Mouse (Mus musculus) bone marrow, adult 2 months (tissue): ENCODE data around the gene Dnajc14. TPM values are rescaled to one million over a fixed set of nuclear protein-coding genes. Genes with fewer than 3 reads are reported as not detected.
A peak's percentile ranks its signal among the peaks of the same experiment; 100 is the strongest.

Source experiments
- H3K27ac ChIP-seq: fragments of 200-500 bp; 2 replicates; pipeline ENCODE4 v1.5.1; 2012; ENCODE audit warnings: low read depth, mild to moderate bottlenecking, control low read depth, inconsistent platforms, low read length; ENCODE audit not compliant: control insufficient read depth, poor library complexity, insufficient read depth
- H3K4me1 ChIP-seq: fragments of 200-500 bp; 2 replicates; pipeline ENCODE4 v1.6.1; 2011; ENCODE audit warnings: low read length; ENCODE audit not compliant: control insufficient read depth, insufficient read depth
- H3K4me3 ChIP-seq: fragments of 200-500 bp; replicated peaks from 2 replicates; pipeline ENCODE3; 2011; ENCODE audit warnings: mild to moderate bottlenecking, low read depth, low read length, control low read depth; ENCODE audit not compliant: control insufficient read depth
- CTCF ChIP-seq: fragments of 200-500 bp; IDR thresholded peaks from 2 replicates; pipeline ENCODE4 v1.5.1; 2011; ENCODE audit warnings: low read length, control low read depth; ENCODE audit not compliant: control insufficient read depth, insufficient read depth
- POLR2A ChIP-seq: fragments of 200-500 bp; IDR thresholded peaks from 2 replicates; pipeline ENCODE4 v1.6.1; 2011; ENCODE audit warnings: low read depth, mild to moderate bottlenecking, control low read depth, low read length, borderline replicate concordance; ENCODE audit not compliant: control insufficient read depth
- WGBS: fragments of 180-500 bp; shearing (Covaris S2); methylation state at CpG from one replicate; pipeline ENCODE4 v1.1.7; 2018; 5-methylcytosine and 5-hydroxymethylcytosine counted together
- polyA plus RNA-seq: library from polyadenylated mRNA; stranded (reverse); fragments of >200 nt; gene quantifications from 2 replicates; pipeline ENCODE4 v1.2.4, GENCODE M21; 2011; ENCODE audit warnings: low replicate concordance; ENCODE audit not compliant: missing spikeins, insufficient read depth, insufficient read length

Dnajc14 gene
- polyA plus RNA-seq, 1 experiment = 20.7 TPM

GRCm38 (mm10) chr10:128823821-128824220, 20.0 kb downstream of the Dnajc14 start:
- no peak for TF ChIP-seq POLR2A
- no peak for TF ChIP-seq CTCF
- H3K27ac ChIP-seq = no peak overlapping the region
- no peak overlapping the region for H3K4me3 ChIP-seq
- 82% methylated on average over 9 of the region's 9 CpGs for WGBS
- H3K4me1 ChIP-seq = no peaks in the 10 kb centered on the region; the same call in 1 of the 2 replicates

GRCm38 (mm10) chr10:128837400-128837799, 33.5 kb downstream of the Dnajc14 start:
- no peak for TF ChIP-seq CTCF
- TF ChIP-seq POLR2A = no peak
- H3K4me3 ChIP-seq = no peak overlapping the region
- H3K27ac ChIP-seq = no peak overlapping the region
- no peaks in the 10 kb centered on the region for H3K4me1 ChIP-seq

GRCm38 (mm10) chr10:128839434-128839833, 35.6 kb downstream of the Dnajc14 start:
- TF ChIP-seq POLR2A = no peak
- no peak for TF ChIP-seq CTCF
- H3K4me1 ChIP-seq = no peaks in the 10 kb centered on the region
- no peak overlapping the region for H3K27ac ChIP-seq
- H3K4me3 ChIP-seq = no peak overlapping the region

- Histone ChIP-seq H3K4me1 (no peaks in the 10 kb centered on the region), H3K27ac (no peak overlapping the region), H3K4me3 (no peak overlapping the region)
- TF ChIP-seq CTCF = no peak
- TF ChIP-seq POLR2A = no peak
Observed at GRCm38 (mm10) chr10:128840612-128841011, 36.8 kb downstream of the Dnajc14 start.

GRCm38 (mm10) chr10:128843260-128843659, 39.4 kb downstream of the Dnajc14 start:
- WGBS = 95% methylated on average over 5 of the region's 5 CpGs
- Histone ChIP-seq H3K27ac (no peak overlapping the region), H3K4me3 (no peak overlapping the region), H3K4me1 (no peaks in the 10 kb centered on the region)
- no peak for TF ChIP-seq CTCF
- TF ChIP-seq POLR2A = no peak

- WGBS = 83% methylated on average over 2 of the region's 2 CpGs
- Histone ChIP-seq H3K4me3 (no peak overlapping the region), H3K27ac (no peak overlapping the region), H3K4me1 (no peaks in the 10 kb centered on the region)
- TF ChIP-seq CTCF (peak; percentile 10; the same call in 1 of the 2 replicates), POLR2A (no peak)
Observed at GRCm38 (mm10) chr10:128845516-128845915, 41.7 kb downstream of the Dnajc14 start.

- WGBS = 72% methylated on average over 4 of the region's 4 CpGs
- TF ChIP-seq POLR2A (no peak), CTCF (no peak)
- Histone ChIP-seq H3K27ac (no peak overlapping the region), H3K4me3 (no peak overlapping the region), H3K4me1 (no peaks in the 10 kb centered on the region)
Observed at GRCm38 (mm10) chr10:128846664-128847063, 42.8 kb downstream of the Dnajc14 start.

- no peak overlapping the region for H3K27ac ChIP-seq
- H3K4me3 ChIP-seq = no peak overlapping the region
- TF ChIP-seq POLR2A (no peak), CTCF (no peak)
- 74% methylated on average over 2 of the region's 2 CpGs for WGBS
- H3K4me1 ChIP-seq = no peaks in the 10 kb centered on the region
Observed at GRCm38 (mm10) chr10:128848426-128848825, 44.6 kb downstream of the Dnajc14 start.

GRCm38 (mm10) chr10:128850339-128850738, 46.5 kb downstream of the Dnajc14 start:
- H3K4me3 ChIP-seq = no peak overlapping the region
- WGBS = 45% methylated on average over 3 of the region's 3 CpGs
- H3K4me1 ChIP-seq = no peaks in the 10 kb centered on the region
- TF ChIP-seq CTCF (no peak), POLR2A (no peak)
- H3K27ac ChIP-seq = no peak overlapping the region

- H3K4me3 ChIP-seq = no peak overlapping the region
- H3K27ac ChIP-seq = no peak overlapping the region
- TF ChIP-seq POLR2A = no peak
- no peak for TF ChIP-seq CTCF
- H3K4me1 ChIP-seq = no peaks in the 10 kb centered on the region
Observed at GRCm38 (mm10) chr10:128861176-128861575, 57.3 kb downstream of the Dnajc14 start.

- no peak for TF ChIP-seq POLR2A
- no peak for TF ChIP-seq CTCF
- no peaks in the 10 kb centered on the region for H3K4me1 ChIP-seq
- no peak overlapping the region for H3K4me3 ChIP-seq
- WGBS = 70% methylated on average over 3 of the region's 3 CpGs
- no peak overlapping the region for H3K27ac ChIP-seq
Observed at GRCm38 (mm10) chr10:128866042-128866441, 62.2 kb downstream of the Dnajc14 start.
